Mouse (Mus musculus) fat pad, adult 2 months (tissue): ENCODE results near the gene Gm2075.
"Not testable (repeated sequence)": the region's sequence is repeated elsewhere in the genome, so short reads cannot be mapped to it uniquely, and the experiment has no call there.

Experiments used
- DNase-seq: peaks from one replicate; pipeline ENCODE4 v3.0.0-alpha.2; 2011; ENCODE audit warnings: low read depth, low spot score; ENCODE audit errors: extremely low read depth

Gm2075 gene

GRCm38 (mm10) chr12:88011548-88011947, at the start of gene Gm2075:
Gene Gm2075, plus strand, starts transcription at chr12:88011848.
- not testable (repeated sequence) for DNase-seq

GRCm38 (mm10) chr12:87984000-87984399, 27.6 kb upstream of the Gm2075 start:
- not testable (repeated sequence) for DNase-seq

GRCm38 (mm10) chr12:88004118-88004517, 7.5 kb upstream of the Gm2075 start:
- not testable (repeated sequence) for DNase-seq

- DNase-seq = not testable (repeated sequence)
Observed at GRCm38 (mm10) chr12:88018671-88019070, 7.0 kb downstream of the Gm2075 start, which contains the start of gene Gm6803. Gene Gm6803, minus strand, starts transcription at chr12:88018771.

GRCm38 (mm10) chr12:88026704-88027103, 15.1 kb downstream of the Gm2075 start, which contains the start of gene Gm2056:
Gene Gm2056, plus strand, starts transcription at chr12:88027004.
- not testable (repeated sequence) for DNase-seq

GRCm38 (mm10) chr12:88032250-88032649, 20.6 kb downstream of the Gm2075 start:
- DNase-seq = not testable (repeated sequence)

- not testable (repeated sequence) for DNase-seq
Observed at GRCm38 (mm10) chr12:88039062-88039461, 27.4 kb downstream of the Gm2075 start.

- DNase-seq = not testable (repeated sequence)
Observed at GRCm38 (mm10) chr12:88039703-88040102, 28.1 kb downstream of the Gm2075 start.

GRCm38 (mm10) chr12:88045226-88045625, 33.6 kb downstream of the Gm2075 start:
- not testable (repeated sequence) for DNase-seq
